Mouse (Mus musculus) CD4-positive, CD25-positive, alpha-beta regulatory T cell, adult 4 months (primary cell): ENCODE measurements around the gene Rnase11. TPM values are rescaled to one million over a fixed set of nuclear protein-coding genes. Genes with fewer than 3 reads are reported as not detected.
A peak's percentile ranks its signal among the peaks of the same experiment; 100 is the strongest.
"Not testable (repeated sequence)": the region's sequence is repeated elsewhere in the genome, so short reads cannot be mapped to it uniquely, and the experiment has no call there.

ENCODE experiments used
- ATAC-seq: one replicate; pipeline ENCODE4 v1.8.0; 2017
- polyA plus RNA-seq, 2 experiments: library from polyadenylated mRNA; unstranded; fragments of 100-300 nt; shearing (Covaris generic); gene quantifications; one replicate each; pipeline ENCODE4 v1.2.1; 2017

The Rnase11 gene
- polyA plus RNA-seq, 2 experiments from 2014 or later: not detected

DNA sequence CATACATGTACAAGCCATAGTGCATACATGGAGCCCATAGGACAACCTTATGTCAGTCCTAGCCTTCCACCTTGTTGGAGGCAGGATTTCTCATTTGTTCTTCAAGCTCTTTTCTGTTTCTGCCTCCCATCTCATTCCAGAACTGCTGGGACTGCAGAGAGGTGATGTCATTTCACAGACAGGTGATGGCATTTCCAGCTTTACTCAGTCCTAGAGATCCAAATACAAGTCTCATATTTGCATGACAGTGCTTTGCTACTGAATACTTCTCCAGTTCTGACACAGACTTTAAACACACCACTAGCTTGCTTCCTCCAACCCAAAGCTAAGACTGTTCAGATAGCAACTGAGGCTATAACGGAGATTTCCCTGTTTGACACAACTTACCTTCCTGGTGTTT lies 29.2 kb upstream of the Rnase11 start:
- no peak for ATAC-seq

DNA sequence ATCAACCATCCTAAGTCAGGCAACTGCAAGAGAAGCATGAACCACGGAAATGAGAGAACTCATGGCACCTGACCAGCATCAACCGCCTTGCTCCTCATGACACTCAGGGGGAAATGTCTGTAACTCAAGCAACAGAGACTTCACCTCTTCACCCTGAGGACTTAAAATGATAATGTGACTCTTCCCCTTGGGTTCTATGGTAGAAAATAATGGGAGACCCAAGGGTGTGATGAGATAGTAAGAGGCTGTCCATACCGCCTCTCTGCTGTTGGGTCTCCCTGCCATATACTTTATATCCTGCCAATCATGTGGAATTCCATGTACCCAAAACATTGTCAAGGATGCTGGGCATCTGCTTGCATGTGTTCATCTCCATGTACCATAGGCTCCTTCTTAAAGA lies 24.4 kb upstream of the Rnase11 start, which contains the start of gene Olfr750:
TSS of gene Olfr750 (minus strand) at position 101 of the 400 bp plus-strand sequence.
- no peak for ATAC-seq

DNA sequence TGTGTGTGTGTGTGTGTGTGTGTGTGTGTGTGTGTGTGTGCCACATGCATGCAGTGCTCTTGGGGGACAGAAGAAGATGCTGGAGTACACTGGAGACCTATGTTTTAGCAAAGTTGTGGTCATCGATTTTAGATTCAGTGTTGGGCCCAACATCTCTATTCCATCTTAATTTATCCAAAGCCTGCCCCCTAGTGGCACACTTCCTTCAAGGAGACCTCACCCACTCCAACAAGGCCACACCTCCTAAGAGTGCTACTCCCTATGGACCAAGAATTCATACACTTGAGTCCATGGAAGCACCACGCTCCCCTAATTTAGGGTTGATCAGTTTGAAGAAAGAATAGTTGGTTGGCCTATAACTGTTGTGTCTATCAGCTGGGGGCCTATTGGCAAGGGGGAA lies 19.7 kb upstream of the Rnase11 start:
- no peak for ATAC-seq

DNA sequence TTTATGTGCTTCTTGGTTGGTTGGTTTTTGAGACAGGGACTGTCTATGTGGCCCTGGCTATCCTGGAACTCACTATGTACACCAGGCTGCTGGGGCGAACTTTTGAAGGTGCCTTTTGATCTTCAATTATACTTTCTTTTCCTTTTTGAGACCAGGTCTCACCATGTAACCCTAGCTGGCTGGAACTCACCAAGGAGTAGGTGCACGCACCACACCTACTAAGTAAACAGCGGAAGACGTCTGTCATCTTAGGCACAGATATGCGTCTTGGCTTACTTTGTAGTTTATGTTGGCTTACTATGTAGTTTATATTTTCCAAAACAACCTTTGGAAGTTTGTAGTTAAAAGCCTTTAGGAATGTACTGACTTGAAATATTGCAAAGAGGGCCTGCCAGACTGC lies 19.0 kb upstream of the Rnase11 start:
- ATAC-seq: no peak

DNA sequence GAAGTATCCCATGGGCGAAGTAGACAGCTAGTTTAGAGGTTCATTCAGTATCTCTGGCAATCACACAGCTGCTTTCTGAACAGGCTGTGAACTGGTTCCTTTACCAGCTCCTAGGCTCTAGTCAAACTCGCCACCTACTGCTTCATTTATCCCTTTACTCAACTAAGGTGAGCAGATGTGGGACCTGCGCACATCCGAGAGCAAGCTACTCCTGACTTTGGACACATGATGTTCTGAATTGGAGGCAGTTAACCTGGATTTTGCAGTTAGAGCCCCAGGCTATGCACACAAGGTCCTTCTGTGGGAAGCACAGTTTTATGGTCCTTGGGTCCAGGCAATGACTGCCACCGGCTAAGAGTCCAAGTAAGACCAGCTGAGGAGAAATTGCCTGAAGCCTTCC lies 10.8 kb upstream of the Rnase11 start:
- ATAC-seq: no peak

DNA sequence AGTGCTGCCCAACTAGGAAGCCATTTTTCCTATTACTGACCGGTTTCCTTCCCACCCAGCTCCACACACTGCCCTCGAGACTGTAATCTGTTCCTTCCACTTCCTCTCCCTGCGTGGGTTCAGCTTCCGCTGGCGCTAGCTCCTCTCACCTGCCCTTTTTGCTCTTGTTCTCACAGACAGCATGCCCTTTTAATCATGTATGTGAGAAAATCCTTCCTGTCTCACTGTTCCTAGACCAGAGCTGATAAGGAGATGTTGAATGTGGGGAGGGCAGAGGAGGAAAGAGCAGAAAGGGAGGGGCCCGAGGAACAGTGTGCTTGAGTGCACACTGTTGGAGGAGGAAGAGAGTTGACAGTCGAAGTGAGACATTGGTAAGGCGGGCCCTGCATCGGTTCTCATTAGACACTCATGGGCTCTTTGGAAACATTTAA lies 7.5 kb upstream of the Rnase11 start, which contains the start of gene Rnase12:
TSS of gene Rnase12 (minus strand) at position 261 of the 431 bp plus-strand sequence.
- peak; percentile 70 for ATAC-seq

DNA sequence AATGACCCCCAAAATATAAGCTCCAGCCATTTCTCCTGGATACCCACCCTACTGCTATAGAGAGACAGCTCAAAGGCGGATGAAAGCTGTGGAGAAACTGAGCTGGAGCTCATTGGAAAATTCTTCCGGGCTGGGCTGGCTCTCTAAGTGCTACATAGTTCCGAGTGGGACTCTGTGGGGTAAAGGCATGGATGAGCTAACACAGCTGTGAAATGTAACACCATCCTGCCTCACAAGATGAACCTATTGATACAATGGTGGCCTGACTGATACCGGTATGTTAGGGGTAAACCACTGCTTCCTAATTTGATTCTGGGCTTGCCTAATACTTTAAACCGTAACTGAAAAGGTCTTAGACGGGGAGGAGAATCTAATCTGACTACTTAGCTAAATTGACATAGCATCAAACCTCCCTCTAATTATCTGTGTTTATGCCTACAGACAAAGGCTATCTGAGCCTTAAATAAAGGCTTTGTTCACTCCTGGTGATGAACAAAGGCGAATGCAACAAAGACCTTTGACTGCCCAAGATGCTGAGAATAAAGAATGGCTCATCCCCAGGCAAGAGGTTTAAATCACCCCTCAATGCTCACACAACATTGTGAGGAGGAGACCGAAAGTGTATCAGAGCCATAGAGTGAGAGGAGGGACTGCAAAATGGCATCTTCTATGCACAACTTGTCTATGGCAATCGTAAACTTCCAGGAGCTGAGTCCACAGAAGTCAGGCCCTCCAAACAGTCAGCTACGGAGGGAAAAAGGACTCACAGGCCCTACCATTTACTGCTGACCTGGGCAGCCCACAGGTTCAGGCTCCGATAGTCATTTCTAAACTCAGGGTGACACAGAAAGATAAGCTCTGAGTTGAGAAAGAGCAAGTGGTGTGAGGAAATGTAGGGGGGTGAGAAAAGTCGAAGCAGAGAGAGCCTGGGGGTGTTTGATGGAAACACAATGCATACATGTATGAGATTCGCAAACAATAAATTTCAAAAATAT lies 4.6 kb upstream of the Rnase11 start:
- ATAC-seq: no peak

DNA sequence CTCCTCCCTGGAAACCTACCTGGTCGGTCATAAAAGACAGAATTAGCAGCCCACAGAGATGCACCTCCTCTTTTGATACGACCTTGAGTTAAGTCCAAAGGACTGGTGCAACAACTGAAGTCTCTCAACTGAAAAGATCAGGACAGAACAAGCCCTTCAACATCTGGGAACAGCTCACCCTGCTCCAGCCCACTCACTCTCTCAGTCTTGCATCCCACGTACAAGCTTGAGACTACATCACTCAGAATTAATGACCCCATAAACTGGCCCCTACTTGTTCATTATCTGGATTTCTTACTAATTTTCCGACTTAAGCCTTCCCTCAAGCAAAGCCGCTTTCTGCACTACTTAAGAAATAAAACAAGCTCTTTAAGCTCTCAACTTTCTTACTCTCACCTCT lies 3.2 kb upstream of the Rnase11 start:
- ATAC-seq: no peak

DNA sequence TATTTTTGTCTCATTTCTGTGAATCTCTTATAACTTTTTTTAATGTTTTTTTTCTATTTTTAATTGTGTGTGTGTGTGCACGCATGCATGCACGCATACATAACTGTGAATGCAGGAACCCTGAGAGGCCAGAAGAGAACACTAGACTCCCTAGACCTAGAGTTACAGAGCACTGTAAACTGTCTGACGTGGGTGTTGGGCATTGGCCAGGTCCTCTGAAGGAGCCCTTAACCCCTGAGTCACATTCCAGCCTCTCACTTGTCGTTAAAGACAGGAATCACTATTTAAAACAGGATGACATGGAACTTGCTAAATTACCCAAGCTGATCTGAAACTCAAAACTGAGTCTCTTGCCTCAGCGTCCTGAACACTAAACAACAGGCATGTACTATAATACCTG lies 2.0 kb upstream of the Rnase11 start:
- no peak for ATAC-seq

DNA sequence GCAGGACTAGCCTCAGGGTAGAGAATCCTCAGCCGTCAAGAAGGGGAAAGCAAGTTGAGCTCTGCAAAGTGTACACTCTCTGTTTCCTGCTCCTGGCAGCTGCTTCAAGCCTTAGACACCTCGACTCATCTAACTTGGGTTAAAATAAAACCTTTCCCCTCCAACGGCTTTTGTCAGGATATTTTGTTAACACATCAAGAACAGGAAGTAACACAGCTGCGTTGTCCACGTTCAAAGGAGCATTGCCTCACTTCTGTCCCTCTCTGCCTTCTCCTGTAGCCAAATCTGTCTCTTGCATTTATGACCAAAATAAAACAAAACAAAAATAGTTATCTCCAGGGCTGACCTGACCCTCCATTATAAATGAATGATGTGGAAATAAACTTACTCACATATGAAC lies 2.1 kb downstream of the Rnase11 start:
- ATAC-seq: no peak

DNA sequence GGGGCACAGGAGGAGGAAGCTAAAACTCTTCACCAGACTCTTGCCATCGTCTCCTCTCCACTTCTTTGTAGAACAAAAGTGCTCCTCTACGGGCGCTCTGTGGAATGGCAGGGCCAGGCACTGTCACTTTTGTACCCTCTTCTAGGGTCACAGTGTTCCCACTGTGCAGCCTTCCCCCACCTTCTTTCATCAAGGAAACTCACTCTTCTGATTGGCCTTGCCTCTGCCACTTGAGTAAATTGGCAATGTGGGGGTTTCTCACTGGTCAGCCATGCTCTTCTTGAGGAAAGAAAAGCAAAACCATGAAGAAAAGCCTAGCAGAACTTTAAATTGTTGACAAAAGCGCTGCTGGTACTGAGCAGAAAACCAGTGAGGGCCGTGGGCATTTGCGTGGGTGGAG lies 8.2 kb downstream of the Rnase11 start, which contains the start of gene Rnase9:
TSS of gene Rnase9 (minus strand) at position 101 of the 400 bp plus-strand sequence.
- ATAC-seq: no peak

DNA sequence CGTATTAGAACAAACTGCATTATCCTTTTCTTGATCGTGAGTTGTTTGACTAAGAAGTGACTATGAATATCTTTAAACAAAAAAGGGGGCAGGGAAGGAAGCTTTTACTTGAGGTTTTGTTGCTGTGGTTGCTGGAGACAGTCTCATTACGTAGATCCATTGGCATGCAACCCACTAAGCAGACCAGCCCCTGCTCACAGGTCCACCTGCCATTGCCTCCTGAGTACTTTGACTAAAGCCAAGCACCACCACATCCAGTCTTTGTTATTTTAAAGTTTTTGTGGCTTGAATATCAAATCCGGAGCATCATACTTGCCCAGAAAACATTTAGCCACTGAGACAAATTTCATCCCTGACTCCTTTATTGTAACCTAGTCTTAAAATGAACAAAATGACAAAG lies 13.7 kb downstream of the Rnase11 start:
- ATAC-seq: no peak

DNA sequence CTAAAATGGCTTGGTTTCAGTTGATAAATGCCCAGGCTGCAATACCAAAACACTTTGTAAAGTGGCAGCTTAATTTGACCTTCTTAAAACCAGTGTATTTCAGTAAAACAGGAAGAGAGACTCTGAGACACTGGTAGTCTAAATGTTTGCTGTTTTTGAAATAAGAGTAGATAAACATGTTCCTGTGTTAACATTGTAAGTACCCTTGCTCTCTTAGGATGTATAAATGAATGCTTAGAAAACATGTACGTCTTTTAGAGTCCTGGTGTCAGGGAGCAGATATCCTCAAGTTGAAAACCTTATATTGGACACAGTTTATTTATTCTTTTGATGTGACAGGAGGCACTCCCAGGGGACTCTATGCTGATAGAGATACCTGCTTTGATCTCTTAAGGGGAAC lies 14.8 kb downstream of the Rnase11 start:
- ATAC-seq: no peak

DNA sequence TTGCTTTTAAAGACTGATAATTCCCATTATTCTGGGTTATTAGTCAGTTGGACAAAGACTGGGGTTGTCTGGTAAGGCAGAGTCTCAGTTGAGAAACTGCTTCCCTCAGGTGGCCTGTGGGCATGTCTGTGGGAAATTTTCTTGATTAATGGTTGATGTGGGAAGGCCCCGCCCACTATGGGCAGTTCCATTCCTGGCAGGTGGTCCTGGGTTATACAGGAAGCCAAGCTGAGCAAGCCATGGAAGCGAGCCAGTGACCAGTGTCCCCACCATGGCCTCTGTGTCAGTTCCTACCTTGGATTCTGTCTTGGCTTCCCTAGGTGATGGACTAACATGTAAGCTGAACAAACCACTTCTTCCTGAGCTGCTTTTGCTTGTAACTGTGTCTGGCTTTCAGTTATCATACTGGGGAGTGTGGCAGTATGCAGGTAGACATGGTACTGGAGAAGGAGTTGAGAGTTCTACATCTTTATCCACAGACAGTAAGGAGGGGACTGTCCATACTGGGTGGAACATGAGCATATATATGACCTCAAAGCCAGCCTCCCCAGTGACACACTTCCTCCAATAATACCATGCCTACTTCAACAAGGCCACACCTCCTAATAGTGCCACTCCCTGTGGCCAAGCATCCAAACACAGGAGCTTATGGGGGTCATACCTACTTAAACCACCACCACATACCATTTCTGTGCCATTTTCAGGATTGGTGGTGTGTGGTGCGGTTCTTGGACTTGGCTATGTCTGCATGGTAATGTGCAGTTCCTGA lies 22.4 kb downstream of the Rnase11 start:
- ATAC-seq: no peak

DNA sequence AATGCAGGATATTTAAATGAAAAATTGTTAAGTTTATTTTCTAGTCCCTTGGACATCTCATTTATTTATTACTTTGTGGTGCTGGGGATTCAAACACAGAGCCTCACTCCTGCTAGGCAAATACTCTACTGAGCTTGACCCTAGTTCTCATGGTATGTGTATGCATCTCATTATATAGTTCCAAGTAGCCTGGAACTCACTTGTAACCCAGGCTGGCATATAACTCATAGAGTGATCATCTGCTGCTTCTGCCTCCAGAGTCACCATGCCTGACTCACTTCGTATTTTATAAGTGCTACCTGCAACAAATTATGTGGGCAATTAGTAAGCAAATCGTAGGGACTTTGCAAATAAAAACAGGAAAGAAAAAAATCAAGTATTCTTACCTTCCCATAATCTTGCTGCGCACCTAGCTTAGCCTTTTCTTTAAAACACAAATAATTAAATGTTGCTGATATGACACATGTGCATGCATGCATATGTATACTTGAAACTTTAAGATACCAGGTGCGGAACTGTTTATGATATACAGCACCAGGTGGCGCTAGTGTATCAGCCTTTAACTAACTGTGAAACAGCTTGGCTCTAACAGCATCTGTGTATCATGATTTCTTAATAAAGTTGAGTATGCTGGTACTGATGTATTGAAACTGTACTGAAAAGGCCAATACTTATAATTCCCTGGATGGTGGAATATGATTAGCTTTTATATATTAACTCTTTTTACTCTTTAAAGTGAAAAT lies 23.4 kb downstream of the Rnase11 start:
- peak; percentile 98 for ATAC-seq

DNA sequence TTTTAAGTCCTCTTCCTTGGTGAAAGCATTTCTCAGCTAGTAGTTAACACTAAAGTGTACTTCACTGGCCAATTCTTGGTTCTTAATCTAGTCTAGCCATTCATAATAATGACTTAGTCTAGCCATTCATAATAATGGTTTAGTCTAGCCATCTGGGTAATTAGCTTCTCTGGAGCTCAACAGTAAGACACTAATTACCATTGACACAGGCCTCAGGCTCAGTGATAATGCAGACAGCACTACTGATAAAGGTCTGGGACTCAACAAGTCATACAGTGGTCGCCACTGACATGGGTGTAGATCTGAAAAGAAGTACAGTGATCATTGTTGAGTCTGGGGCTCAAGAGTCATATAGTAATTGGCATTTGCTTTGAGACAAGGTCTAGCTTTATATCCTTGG lies 25.1 kb downstream of the Rnase11 start:
- no peak for ATAC-seq

DNA sequence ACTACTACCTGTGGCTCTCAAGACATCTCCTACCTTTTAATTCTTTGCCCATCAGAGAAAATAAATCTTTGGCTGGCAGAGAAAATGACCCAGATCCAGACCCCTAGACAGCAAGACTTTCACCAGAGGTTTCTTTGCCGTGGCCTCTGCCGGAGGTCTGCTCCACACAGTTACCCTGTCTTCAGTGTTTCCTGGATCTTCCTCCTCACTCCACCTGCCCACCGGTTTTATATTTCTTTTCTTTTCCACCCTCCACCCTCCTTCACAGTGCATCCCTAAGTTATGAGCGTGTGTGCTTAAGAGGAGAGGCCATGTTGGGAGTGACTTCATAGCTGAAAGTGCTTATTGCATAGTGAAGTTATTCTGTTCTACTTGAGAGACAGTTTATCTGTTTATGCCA lies 26.5 kb downstream of the Rnase11 start:
- ATAC-seq: no peak

DNA sequence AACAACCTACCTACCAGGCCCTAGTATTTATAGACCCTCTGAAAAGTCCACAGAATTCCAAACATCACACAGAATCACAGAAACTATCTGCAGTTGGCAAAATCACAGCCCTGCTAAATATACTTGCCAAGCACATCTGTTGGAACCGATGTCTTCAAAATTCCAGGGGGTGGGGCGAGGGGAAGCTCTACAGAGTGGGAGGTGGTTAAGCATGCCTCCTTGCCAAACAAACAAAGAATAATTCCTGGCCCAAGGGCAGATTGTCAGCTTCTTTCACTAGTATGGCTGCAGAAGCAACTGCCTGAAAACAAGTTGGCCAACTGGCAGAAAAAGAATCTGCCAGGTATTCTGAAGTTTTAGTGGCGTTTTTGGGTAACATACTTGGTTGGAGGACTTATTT lies 32.7 kb downstream of the Rnase11 start:
- no peak for ATAC-seq

DNA sequence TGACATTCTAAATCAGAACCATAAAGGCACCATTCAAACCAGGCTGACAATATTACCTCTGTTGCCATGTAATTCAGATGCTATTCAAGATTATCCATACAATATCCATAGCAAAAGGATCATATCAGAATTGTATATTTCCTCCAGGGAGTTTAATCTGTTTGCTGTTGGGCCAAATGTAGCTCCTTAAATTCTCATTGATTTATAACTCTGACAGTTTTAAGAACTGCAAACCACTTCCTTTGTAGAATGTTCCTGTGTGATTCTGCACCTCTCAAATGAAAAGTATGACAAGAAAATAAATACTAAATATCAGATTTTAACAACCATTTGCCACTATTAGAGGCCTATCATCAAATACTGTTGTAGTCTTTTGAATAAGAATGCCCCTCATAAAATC lies 34.2 kb downstream of the Rnase11 start:
- ATAC-seq: no peak

DNA sequence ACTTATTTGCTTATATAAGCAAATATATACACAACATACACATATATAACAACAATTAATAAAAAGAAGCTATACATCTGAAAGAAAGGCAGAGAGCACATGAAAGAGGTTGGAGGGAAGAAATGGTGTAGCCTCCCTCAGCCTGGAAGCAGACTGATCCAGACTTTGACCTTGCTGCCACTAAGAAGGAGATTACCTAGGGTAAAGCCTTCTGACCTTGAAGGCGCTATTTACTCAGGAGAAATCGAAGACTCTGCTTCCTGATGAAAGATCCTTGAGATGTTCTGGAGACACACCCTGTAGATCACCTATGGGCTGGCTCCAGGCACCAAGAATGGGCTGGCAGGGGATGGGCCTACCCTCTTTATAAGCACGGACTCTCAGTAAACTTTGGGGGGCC lies 35.2 kb downstream of the Rnase11 start:
- ATAC-seq: not testable (repeated sequence)

DNA sequence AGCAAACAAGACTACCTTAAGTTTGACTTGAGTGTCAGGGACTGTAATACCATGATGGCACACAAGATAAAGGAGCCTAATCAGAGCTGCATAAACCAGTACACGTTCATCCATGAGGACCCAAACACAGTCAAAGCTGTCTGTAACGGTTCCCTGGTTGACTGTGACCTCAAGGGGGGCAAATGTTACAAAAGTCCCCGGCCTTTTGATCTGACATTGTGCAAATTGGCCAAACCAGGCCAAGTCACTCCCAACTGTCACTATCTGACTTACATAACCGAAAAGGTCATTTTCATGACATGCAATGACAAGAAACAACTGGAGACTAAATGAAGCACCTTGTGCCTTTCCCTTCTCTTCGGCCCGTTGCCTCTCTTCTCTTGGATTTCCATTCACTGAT lies 40.4 kb downstream of the Rnase11 start:
- no peak for ATAC-seq

DNA sequence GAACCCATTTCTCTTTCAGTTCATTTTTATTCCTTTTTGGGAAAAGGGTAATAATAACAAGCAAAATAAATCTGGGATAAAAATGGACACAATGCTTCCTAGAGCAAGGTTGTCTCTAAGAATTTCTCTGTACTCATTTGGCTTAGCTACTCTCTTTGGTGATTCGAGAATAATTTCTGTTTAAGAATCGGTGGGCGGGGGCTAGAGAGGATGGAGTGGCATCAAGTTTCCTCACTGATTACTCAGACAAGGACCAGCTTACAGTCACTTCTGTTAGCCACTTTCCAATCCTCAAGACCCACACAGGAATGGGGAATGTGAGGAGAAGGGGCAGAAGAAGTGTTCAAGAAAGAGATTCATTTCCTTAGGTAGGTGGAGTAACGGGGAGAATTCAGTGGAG lies 41.2 kb downstream of the Rnase11 start:
- ATAC-seq: no peak
